Mouse (Mus musculus) heart, postnatal 36 days (tissue): ENCODE data around the gene Nfe2l3. TPM values are rescaled to one million over a fixed set of nuclear protein-coding genes. Genes with fewer than 3 reads are reported as not detected.
"Not testable (repeated sequence)": the region's sequence is repeated elsewhere in the genome, so short reads cannot be mapped to it uniquely, and the experiment has no call there.

Experiments used
- DNase-seq, 2 experiments: peaks; one replicate each; pipeline ENCODE4 v3.0.0; 2021 to 2022
- intact Hi-C: fragments of 180-260 bp; cut with DNase I; formaldehyde crosslinking; loops from one replicate; pipeline ENCODE4 v1.15.1; 2025
- total RNA-seq, 2 experiments: library from RNA; stranded (reverse); gene quantifications; 2 replicates each; pipeline ENCODE4 v1.2.3; 2021

Nfe2l3 gene
- total RNA-seq, 2 experiments from 2014 or later: 0.35 to 0.36 TPM

DNA sequence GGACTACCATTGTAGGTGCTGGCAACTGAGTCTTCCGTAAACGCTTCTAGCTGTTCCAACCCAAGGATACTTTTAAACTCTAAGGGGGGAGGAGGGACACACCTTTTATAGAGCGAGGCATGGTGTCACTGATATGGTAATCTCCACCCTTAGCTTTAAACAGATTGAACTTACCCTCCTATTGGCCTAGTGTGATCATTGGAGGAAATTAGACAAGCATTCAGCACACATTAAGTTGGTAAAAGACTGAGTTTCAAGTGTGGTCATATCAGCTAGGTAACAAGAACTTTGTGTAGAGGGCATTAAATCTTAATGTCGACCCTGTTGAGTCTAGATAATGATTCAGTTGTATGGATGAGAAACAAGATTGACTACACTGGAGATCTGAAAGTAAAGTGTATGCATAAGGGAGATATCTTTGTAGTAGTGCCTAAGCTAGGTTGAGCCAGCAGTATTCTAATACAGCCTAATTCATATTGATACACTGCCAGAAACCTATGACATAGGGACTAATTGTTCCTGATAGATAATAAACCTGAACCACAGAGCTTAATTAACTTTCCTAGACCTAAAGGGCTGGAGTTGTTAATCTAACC lies 46.8 kb downstream of the Nfe2l3 start:
- DNase-seq: no peak
- intact Hi-C loops: no loop called here

DNA sequence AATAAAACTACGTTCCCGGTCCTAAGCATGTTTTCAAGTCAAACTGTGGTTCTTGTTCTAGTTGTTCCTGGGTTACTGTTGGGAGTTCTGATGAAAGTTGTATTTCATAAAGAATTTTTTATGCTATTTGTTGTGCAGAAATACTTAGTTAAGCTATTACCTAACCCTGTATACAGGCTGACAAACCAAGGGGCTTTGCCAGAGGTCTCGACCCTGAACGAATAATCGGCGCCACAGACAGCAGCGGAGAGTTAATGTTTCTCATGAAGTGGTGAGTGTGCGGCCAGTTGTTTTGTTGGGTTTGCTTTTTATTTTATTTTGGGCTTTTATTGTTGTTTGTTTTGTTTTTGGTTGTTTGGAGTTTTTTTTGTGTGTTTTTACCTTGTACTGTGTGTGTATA lies 49.1 kb downstream of the Nfe2l3 start:
- intact Hi-C loops: no loop called here
- DNase-seq: no peak

- intact Hi-C loops: no loop called here
- DNase-seq: no peak
Measured at GRCm38 (mm10) chr6:51483861-51484260, 51.4 kb downstream of the Nfe2l3 start.

DNA sequence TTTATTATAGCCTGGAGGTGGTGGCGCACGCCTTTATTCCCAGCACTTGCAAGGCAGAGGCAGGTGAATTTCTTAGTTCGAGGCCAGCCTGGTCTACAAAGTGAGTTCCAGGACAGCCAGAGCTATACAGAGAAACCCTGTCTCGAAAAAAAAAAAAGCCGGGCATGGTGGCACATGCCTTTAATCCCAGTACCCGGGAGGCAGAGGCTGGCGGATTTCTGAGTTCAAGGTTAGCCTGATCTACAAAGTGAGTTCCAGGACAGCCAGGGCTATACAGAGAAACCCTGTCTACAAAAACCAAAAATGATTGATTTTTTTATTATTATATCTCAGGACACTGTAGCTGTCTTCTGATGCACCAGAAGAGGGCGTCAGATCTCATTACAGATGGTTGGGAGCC lies 52.1 kb downstream of the Nfe2l3 start:
- DNase-seq, intact Hi-C loops: not testable (repeated sequence)

GRCm38 (mm10) chr6:51485646-51486045 lies 53.2 kb downstream of the Nfe2l3 start:
- intact Hi-C loops: no loop called here
- no peak for DNase-seq

- intact Hi-C loops: no loop called here
Measured at GRCm38 (mm10) chr6:51486076-51486710, 53.7 kb downstream of the Nfe2l3 start.

DNA sequence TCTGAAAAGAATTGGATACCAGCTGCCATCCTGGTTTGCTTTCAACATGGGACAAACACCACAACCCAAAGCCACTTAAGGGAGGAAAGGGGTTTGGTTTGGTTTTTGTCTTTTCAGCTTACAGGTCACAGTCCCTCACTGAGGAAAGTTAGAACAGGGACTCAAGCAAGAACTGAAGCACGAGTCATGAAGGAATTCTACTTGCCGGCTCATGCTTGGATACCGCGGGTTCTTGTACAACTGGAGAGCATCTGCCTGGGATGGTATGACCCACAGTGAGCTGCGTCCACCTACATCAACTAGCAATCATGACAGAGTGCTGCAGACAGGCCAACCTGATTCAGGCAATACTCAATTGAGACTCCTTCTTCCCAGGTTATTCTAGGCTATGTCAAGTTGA lies 54.3 kb downstream of the Nfe2l3 start:
- intact Hi-C loops: no loop called here
- no peak for DNase-seq

More at GRCm38 (mm10) chr6:51486076-51486710, 53.7 kb downstream of the Nfe2l3 start:
- DNase-seq: no peak

DNA sequence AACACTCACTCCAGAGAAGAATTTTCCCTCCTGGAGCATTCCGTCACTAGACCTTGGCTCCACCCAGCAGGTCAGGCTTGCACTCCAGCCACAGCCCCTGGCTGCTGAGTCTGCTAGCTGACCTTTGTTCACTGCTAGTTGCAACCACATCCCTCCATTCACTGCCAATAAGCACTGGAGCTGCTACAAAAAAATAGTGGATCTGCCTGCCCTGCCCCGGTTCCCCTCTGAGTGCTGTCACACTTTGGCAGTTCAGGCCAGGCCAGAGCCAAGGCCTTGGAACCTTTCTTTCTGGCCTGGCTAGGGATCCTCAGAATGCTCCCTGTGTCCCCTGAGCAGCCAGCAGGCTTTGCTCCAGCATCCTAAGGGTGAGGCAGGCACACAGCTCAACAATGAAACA lies 57.3 kb downstream of the Nfe2l3 start:
- DNase-seq: peak; percentile 52 to 55
- intact Hi-C loops: no loop called here

GRCm38 (mm10) chr6:51497321-51498111 lies 65.0 kb downstream of the Nfe2l3 start:
- no peak for DNase-seq
- intact Hi-C loops: no loop called here

GRCm38 (mm10) chr6:51505671-51506070 lies 73.2 kb downstream of the Nfe2l3 start:
- DNase-seq: no peak
- intact Hi-C loops: no loop called here

- intact Hi-C loops: no loop called here
- DNase-seq: no peak
Measured at GRCm38 (mm10) chr6:51507556-51507955, 75.1 kb downstream of the Nfe2l3 start.

Other genes with a start within 250 kb of the Nfe2l3 start
- 100 to 1,000 TPM; 408 to 439 TPM for gene Hnrnpa2b1, start 37.2 kb downstream of the Nfe2l3 start, total RNA-seq
- 10 to 100 TPM; 61.7 to 69.7 TPM for gene Cbx3, start 37.7 kb downstream of the Nfe2l3 start, total RNA-seq
- gene Snx10, start 91.2 kb downstream of the Nfe2l3 start, total RNA-seq: 10 to 100 TPM; 11.7 to 12.6 TPM